Mouse (Mus musculus) kidney, adult 11 months (tissue): ENCODE results near the gene Jund.

Source experiments
- DNase-seq: peaks from one replicate; pipeline ENCODE4 v3.0.0; 2022

Jund gene

GRCm38 (mm10) chr8:70675336-70675735 lies 23.4 kb upstream of the Jund start:
- DNase-seq = no peak

GRCm38 (mm10) chr8:70677451-70678080 lies 21.2 kb upstream of the Jund start:
- peak; percentile 80 for DNase-seq

- DNase-seq = no peak
Observed at GRCm38 (mm10) chr8:70678679-70679078, 20.1 kb upstream of the Jund start.

- no peak for DNase-seq
Observed at GRCm38 (mm10) chr8:70679404-70679803, 19.3 kb upstream of the Jund start.

- DNase-seq = peak; percentile 92
Observed at GRCm38 (mm10) chr8:70680039-70680438, 18.7 kb upstream of the Jund start.

- no peak for DNase-seq
Observed at GRCm38 (mm10) chr8:70681410-70681809, 17.3 kb upstream of the Jund start.

GRCm38 (mm10) chr8:70682193-70682592 lies 16.6 kb upstream of the Jund start:
- no peak for DNase-seq

GRCm38 (mm10) chr8:70682692-70683091 lies 16.1 kb upstream of the Jund start:
- DNase-seq = no peak

GRCm38 (mm10) chr8:70684291-70684690 lies 14.5 kb upstream of the Jund start:
- DNase-seq = no peak

GRCm38 (mm10) chr8:70687576-70687975 lies 11.2 kb upstream of the Jund start:
- DNase-seq = peak; percentile 87

- no peak for DNase-seq
Observed at GRCm38 (mm10) chr8:70688136-70688535, 10.6 kb upstream of the Jund start.

- DNase-seq = no peak
Observed at GRCm38 (mm10) chr8:70689892-70690390, 8.8 kb upstream of the Jund start.

GRCm38 (mm10) chr8:70691230-70691629 lies 7.5 kb upstream of the Jund start:
- DNase-seq = no peak

- DNase-seq = peak; percentile 76
Observed at GRCm38 (mm10) chr8:70691727-70692231, 7.0 kb upstream of the Jund start.

GRCm38 (mm10) chr8:70693636-70694035 lies 5.1 kb upstream of the Jund start:
- no peak for DNase-seq

GRCm38 (mm10) chr8:70695318-70696018 lies 3.3 kb upstream of the Jund start:
- DNase-seq = peak; percentile 71

- peak; percentile 73 for DNase-seq
Observed at GRCm38 (mm10) chr8:70696019-70696885, 2.5 kb upstream of the Jund start.

GRCm38 (mm10) chr8:70696946-70697345 lies 1.8 kb upstream of the Jund start:
- no peak for DNase-seq

- DNase-seq = no peak
Observed at GRCm38 (mm10) chr8:70697366-70698250, 1.1 kb upstream of the Jund start.

- DNase-seq = peak; percentile 61
Observed at GRCm38 (mm10) chr8:70699116-70699833, 526 bp downstream of the Jund start.

GRCm38 (mm10) chr8:70699834-70700554 lies 1.2 kb downstream of the Jund start:
- DNase-seq = peak; percentile 82
